Mouse (Mus musculus): ENCODE measurements around the gene Hap1. TPM values are rescaled to one million over a fixed set of nuclear protein-coding genes. Genes with fewer than 3 reads are reported as not detected.
"Not testable (repeated sequence)": the region's sequence is repeated elsewhere in the genome, so short reads cannot be mapped to it uniquely, and the experiment has no call there.

Hap1 gene
- polyA plus RNA-seq, 1 experiment, result 76.5 TPM

DNA sequence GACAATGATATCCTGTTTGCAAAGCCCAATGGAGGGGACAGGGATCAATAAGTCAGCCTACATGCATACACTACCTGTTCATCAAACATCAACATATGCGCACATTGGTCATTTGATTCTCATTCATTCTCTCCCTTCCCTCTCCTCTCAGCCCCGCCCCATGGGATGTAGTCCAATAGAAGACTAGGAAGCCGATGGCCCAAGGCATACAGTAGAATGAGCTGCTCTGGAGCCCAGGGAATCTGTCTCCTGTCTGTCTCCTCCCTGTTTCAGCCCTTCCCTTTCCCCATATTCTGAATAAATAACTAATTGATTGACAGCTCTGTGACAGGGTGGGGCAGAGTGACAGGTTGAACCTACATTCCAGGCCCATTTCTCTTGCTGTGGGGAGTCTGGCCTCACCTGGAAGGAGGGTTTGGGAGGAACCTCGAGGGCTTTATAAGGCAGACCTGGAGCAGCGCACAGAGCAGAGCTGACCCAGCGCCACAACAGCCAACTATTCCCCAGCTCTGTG, 21.9 kb downstream of the Hap1 start, which contains the start of gene Gast:
Gene Gast (plus strand): TSS at position 464 of the 514 bp plus-strand sequence.
- TF ChIP-seq CTCF (IDR thresholded peaks at IDR 0.05; ENCODE audit: extremely low read depth, insufficient read depth, low read length) (no peak), POLR2A (IDR thresholded peaks at IDR 0.05; ENCODE audit: extremely low read depth, insufficient read depth, low read length) (no peak)
- Histone ChIP-seq H3K4me1 (ENCODE audit: control insufficient read depth, insufficient read depth, low read length) (peaks cover 6% of the 10 kb centered on the region), H3K27ac (ENCODE audit: insufficient read depth, low read length) (peak within 1 kb of the TSS; percentile 44; the same call in 1 of the 2 replicates), H3K4me3 (ENCODE audit: insufficient read depth, low read length) (no peak within 1 kb of the TSS)

DNA sequence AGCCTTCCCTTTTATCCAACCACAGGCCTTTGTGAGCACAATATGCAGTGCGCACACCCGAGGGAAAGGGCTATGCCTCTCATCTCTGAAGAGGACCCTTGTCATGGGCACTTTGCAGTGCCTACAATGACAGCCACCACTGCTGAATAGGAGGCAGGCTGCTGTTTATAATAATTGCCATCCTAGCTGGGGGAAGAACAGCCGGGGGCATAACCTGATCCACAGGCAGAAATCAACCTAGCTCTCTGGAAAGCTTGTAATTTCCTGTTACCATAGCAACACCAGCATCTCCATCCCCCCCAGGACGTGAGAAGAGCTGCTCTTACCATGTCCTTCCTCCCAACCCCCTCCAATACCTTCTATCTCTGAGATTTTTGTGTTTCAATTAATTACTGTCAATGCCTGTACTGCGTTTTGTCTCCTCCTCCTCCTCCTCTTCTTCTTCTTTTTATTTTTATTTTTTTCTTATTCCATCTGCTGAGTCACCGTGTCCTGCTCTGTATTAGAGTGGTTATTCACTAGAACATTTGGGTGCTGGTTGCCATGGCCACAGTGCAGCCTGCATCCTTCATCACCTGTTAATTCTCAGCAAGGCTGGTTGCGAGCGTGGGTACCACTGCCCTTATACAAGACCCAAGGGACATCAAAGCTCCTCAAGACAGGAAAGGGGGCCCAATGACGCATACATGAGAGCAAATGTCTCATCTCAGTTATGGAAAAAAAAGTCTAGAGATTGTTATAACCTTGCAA, 23.0 kb downstream of the Hap1 start:
- TF ChIP-seq CTCF (IDR thresholded peaks at IDR 0.05; ENCODE audit: extremely low read depth, insufficient read depth, low read length) (no peak), POLR2A (IDR thresholded peaks at IDR 0.05; ENCODE audit: extremely low read depth, insufficient read depth, low read length) (no peak)
- Histone ChIP-seq H3K4me3 (ENCODE audit: insufficient read depth, low read length) (no peak overlapping the region), H3K27ac (ENCODE audit: insufficient read depth, low read length) (peak overlapping the region; percentile 81), H3K4me1 (ENCODE audit: control insufficient read depth, insufficient read depth, low read length) (peaks cover 6% of the 10 kb centered on the region)

DNA sequence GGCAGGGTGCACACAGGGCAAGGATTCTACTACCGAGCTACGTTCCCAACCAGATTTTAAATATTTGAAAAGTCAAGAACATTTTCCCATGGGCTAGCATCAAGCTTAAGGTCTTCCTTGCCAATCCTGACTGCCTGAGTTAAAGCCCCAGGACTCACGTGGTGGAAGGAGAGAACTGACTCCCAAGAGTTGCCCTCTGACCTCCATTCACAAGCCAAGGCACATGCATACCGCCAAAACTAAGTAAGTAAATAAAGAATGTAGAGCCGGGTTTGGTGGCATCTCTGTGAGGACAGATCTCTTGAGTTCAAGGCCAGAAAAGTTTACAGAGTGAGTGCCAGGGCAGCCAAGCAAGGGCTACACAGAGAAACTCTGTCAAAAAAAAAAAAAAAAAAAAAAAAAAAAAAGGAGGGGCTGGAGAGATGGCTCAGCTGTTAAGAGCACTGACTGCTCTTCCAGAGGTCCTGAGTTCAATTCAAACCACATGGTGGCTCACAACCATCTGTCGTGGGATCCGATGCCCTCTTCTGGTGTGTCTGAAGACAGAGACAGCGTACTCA, 25.0 kb downstream of the Hap1 start:
- H3K4me3 ChIP-seq (ENCODE audit: insufficient read depth, low read length); H3K4me1 ChIP-seq (ENCODE audit: control insufficient read depth, insufficient read depth, low read length); H3K27ac ChIP-seq (ENCODE audit: insufficient read depth, low read length): not testable (repeated sequence)

DNA sequence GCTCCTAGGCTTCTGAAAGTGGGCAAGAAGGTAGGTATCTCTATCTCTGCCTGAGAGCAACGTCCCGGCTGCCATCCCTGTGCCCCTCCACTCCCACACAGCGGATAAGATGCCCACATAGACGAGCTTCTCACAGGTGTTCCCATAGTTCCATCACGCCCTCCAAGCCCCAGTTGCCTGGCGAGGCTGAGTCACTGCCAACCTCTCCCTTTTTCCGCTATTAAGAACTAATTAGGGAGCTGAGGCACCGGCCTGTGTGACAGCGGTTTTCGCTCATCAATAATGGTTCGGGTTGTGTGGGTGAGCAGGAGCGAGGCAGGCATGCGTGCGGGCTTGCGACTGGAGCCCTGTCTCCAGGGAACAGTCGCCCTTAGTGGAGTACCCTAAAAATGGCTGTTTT, 25.7 kb downstream of the Hap1 start:
- H3K4me1 ChIP-seq (ENCODE audit: control insufficient read depth, insufficient read depth, low read length), result peaks cover 9% of the 10 kb centered on the region
- no peak overlapping the region for H3K4me3 ChIP-seq (ENCODE audit: insufficient read depth, low read length)
- TF ChIP-seq POLR2A (IDR thresholded peaks at IDR 0.05; ENCODE audit: extremely low read depth, insufficient read depth, low read length) (no peak), CTCF (IDR thresholded peaks at IDR 0.05; ENCODE audit: extremely low read depth, insufficient read depth, low read length) (no peak)
- H3K27ac ChIP-seq (ENCODE audit: insufficient read depth, low read length), result no peak overlapping the region

DNA sequence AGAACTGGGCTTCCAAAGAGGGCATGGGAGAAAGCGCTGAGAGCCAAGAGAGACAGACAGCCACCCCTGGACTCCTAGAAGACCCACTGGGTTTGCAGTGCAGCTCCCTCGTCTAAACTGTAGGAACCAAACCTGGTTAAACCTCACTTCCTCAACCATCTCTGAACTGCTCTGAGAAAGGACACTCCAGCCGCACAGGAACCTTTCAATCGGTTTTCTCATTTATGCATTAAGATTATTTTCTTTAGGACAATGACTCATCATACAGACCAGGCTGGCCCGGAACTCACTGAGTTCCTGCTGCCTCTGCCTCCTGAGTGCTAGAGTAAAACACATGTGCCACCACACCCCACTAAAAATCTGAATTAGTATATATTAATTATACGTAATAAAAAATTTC, 28.2 kb downstream of the Hap1 start:
- H3K27ac ChIP-seq (ENCODE audit: insufficient read depth, low read length), result no peak overlapping the region
- no peak overlapping the region for H3K4me3 ChIP-seq (ENCODE audit: insufficient read depth, low read length)
- no peak for TF ChIP-seq POLR2A (IDR thresholded peaks at IDR 0.05; ENCODE audit: extremely low read depth, insufficient read depth, low read length)
- no peak for TF ChIP-seq CTCF (IDR thresholded peaks at IDR 0.05; ENCODE audit: extremely low read depth, insufficient read depth, low read length)
- peaks cover 4% of the 10 kb centered on the region; the same call in 1 of the 2 replicates for H3K4me1 ChIP-seq (ENCODE audit: control insufficient read depth, insufficient read depth, low read length)

DNA sequence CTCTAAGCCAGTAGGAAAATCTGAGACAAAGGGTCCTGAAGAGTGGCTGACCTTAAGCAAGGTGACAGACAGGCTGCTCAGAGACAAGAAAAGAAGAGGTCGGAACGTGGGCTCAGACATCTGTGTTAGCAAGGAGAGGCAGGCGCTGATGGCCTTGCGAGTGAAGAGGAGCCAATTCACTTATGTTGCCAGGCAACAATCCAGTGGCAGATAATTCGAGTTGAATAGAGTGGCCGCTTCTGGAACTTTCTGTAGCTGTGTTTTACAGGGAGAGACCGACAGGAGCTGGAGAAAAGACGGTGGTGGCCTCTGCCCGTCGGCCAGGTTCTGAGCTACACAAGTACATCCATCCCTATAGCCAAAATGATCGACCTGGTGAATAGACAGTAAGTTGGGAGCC, 28.6 kb downstream of the Hap1 start:
- no peak overlapping the region for H3K27ac ChIP-seq (ENCODE audit: insufficient read depth, low read length)
- H3K4me3 ChIP-seq (ENCODE audit: insufficient read depth, low read length), result no peak overlapping the region
- TF ChIP-seq POLR2A (IDR thresholded peaks at IDR 0.05; ENCODE audit: extremely low read depth, insufficient read depth, low read length), result no peak
- TF ChIP-seq CTCF (IDR thresholded peaks at IDR 0.05; ENCODE audit: extremely low read depth, insufficient read depth, low read length), result no peak
- H3K4me1 ChIP-seq (ENCODE audit: control insufficient read depth, insufficient read depth, low read length), result 0 out of 2 replicates have a peak, but pooled peaks cover 2% of the 10 kb centered on the region

DNA sequence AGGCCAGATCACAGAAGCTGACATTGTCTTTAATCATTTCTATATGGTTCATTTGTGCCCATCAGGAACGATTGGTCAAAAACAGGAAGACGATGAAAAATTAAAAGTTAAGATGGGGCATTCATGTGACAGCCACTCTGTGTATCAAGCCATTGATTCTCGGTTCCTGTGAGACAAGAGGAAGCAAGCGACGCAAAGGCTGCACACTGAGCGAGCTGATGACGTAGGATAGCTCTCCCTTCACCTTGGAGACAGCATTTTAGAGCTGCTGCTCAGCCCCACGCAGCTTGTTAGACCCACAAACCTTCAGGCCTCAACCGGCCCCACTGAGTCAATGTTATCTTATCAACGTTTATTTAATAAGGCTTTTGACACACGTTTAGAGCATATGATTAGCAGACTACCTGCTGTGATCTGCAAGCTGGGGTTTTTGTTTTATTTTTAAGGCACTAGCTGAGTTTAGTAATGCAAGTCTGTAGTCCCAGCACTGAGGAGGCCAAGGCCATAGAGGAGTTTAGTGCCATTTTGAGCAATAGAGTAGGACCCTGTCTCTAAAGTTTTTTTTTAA, 30.8 kb downstream of the Hap1 start:
- Histone ChIP-seq H3K4me3 (ENCODE audit: insufficient read depth, low read length) (no peak overlapping the region), H3K27ac (ENCODE audit: insufficient read depth, low read length) (no peak overlapping the region), H3K4me1 (ENCODE audit: control insufficient read depth, insufficient read depth, low read length) (0 out of 2 replicates have a peak, but pooled peaks cover 2% of the 10 kb centered on the region)
- TF ChIP-seq CTCF (IDR thresholded peaks at IDR 0.05; ENCODE audit: extremely low read depth, insufficient read depth, low read length) (no peak), POLR2A (IDR thresholded peaks at IDR 0.05; ENCODE audit: extremely low read depth, insufficient read depth, low read length) (no peak)

DNA sequence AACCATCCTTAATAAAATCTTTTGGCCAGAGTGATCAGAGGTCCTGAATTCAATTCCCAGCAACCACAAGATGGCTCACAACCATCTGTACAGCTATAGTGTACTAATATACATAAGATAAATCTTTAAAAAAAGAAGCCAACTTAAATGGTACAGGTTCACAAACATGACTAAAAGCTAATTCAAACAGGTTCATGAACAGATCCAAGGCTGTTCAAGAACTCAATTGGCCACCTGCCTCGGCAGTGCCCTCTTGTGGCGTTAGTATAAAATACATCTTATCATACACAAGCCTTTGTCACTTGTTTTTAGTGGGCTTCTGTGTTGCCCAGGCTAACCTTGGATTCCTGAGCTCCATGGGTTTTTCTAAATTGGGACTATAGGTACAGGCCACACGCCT, 32.4 kb downstream of the Hap1 start:
- Histone ChIP-seq H3K4me1 (ENCODE audit: control insufficient read depth, insufficient read depth, low read length) (0 out of 2 replicates have a peak, but pooled peaks cover 2% of the 10 kb centered on the region), H3K4me3 (ENCODE audit: insufficient read depth, low read length) (no peak overlapping the region), H3K27ac (ENCODE audit: insufficient read depth, low read length) (no peak overlapping the region)
- TF ChIP-seq POLR2A (IDR thresholded peaks at IDR 0.05; ENCODE audit: extremely low read depth, insufficient read depth, low read length) (no peak), CTCF (IDR thresholded peaks at IDR 0.05; ENCODE audit: extremely low read depth, insufficient read depth, low read length) (peak; percentile 70)

DNA sequence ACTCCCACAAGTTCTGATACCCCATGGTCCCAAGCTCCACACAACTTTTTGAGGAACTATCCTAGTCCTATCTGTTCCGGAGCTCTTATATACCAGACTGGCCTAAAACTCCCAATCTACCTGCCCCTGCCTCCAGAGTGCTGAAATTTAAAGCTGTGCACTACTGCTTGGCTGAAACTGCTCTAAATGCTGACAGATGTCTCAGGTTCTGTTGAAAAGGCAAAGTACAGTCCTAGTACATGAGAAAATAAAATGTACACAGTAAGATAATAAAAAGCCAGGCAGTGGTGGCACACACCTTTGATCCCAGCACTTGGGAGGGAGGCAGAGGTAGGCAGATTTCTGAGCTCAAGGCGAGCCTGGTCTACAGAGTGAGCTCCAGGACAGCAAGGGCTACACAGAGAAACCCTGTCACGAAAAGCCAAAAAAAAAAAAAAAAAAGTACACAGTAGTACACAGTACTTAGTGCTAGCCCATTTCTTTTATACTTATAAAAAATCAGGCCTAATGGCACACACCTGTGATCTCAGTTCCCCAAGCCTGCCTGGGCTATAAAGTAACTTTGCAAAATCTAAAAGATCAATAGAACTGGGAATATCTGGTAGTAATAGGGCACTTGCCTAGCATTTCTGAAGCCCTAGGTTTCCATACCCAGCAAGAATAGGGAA, 33.2 kb downstream of the Hap1 start:
- TF ChIP-seq CTCF (IDR thresholded peaks at IDR 0.05; ENCODE audit: extremely low read depth, insufficient read depth, low read length) (no peak), POLR2A (IDR thresholded peaks at IDR 0.05; ENCODE audit: extremely low read depth, insufficient read depth, low read length) (no peak)

DNA sequence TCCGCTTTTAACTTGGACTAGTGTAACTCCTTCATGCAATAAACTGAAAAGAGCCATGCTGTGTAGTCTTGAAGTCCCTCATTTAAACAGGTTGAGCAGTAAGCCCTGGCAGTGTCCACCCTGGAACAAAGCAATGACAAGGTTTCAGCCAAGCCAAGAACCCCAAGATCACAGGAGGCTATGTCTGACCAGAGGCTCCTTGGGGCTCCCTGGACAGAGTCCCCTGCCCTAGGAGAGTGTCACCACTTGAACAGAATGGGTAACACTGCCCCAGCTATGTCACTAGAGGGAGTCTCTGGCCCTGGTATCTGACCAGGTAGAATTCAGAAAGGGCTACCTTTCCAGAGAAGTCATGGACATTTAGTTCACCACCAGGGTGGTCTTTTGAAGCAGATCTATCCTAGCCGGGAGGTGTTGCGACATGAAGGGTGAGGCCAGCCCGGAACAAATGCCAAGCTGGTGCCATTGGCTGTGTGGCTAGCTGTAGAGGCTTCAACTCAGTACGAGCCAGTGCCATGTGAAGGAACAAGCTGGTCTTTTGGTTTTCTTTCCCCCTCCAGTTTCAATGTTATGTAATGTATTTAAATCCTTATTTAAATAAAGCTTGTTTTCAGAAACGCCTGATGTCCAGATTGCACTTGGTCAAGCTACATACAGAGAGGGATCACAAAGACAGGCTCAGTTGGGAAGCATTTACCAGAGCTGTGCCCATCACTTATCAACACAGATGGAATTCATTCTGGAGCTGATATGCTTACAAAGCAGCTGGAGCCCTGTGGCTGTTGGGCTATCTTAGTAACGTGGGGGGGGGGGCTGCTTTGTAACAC, 34.2 kb downstream of the Hap1 start:
- not testable (repeated sequence) for H3K27ac ChIP-seq (ENCODE audit: insufficient read depth, low read length); H3K4me1 ChIP-seq (ENCODE audit: control insufficient read depth, insufficient read depth, low read length)
- H3K4me3 ChIP-seq (ENCODE audit: insufficient read depth, low read length), result peak overlapping the region; percentile 61; the same call in 1 of the 2 replicates

More for the DNA sequence above, 33.2 kb downstream of the Hap1 start:
- Histone ChIP-seq H3K4me1 (ENCODE audit: control insufficient read depth, insufficient read depth, low read length) (0 out of 2 replicates have a peak, but pooled peaks cover 2% of the 10 kb centered on the region), H3K27ac (ENCODE audit: insufficient read depth, low read length) (no peak overlapping the region), H3K4me3 (ENCODE audit: insufficient read depth, low read length) (no peak overlapping the region)

DNA sequence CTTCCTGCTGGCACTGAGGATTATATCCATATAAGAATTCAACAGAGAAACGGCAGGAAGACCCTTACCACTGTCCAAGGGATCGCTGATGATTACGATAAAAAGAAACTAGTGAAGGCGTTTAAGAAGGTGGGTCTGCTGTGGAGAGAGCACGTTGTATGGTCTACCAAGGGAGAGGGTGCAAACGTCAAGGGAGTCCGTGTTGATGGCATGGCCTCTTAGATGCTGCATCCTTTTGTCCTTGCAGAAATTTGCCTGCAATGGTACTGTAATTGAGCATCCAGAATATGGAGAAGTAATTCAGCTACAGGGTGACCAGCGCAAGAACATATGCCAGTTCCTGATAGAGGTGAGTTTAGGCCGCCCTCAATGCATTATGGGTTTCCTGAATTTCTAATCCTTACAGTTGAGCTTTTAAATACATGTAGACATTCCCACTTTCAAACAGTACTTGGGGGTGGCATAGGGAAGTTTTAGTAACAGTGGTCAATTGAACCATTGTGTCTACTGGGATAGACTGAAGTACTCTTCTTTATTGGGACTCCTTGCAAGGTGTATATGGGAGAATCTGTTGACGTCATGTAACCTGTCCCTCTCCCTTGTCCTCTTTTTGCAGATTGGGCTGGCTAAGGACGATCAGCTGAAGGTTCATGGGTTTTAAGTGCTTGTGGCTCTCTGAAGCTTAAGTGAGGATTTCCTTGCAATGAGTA, 35.1 kb downstream of the Hap1 start:
- not testable (repeated sequence) for H3K4me1 ChIP-seq (ENCODE audit: control insufficient read depth, insufficient read depth, low read length); H3K27ac ChIP-seq (ENCODE audit: insufficient read depth, low read length)
- peak overlapping the region; percentile 61 for H3K4me3 ChIP-seq (ENCODE audit: insufficient read depth, low read length)

Data from cortical plate, adult 2 months (tissue).